Mouse (Mus musculus): Measurements from ENCODE around the gene Cpm. TPM values are rescaled to one million over a fixed set of nuclear protein-coding genes. Genes with fewer than 3 reads are reported as not detected.
A peak's percentile ranks its signal among the peaks of the same experiment; 100 is the strongest.

Gene Cpm
- total RNA-seq, 2 experiments from 2014 or later, result 5.8 to 6.4 TPM

- DNase-seq (ENCODE audit: low spot score in 2 of 2), result no peak
These were observed 42.8 kb downstream of the Cpm start for GRCm38 (mm10) chr10:117671930-117672666.

- peak; percentile 32 to 34 for DNase-seq (ENCODE audit: low spot score in 2 of 2)
These were observed 43.4 kb downstream of the Cpm start for GRCm38 (mm10) chr10:117672693-117673092.

GRCm38 (mm10) chr10:117673913-117674312 is 44.6 kb downstream of the Cpm start:
- DNase-seq (ENCODE audit: low spot score in 2 of 2), result no peak

- DNase-seq (ENCODE audit: low spot score in 2 of 2), result no peak
These were observed 45.2 kb downstream of the Cpm start for GRCm38 (mm10) chr10:117674359-117675019.

- DNase-seq (ENCODE audit: low spot score in 2 of 2), result peak; percentile 82 to 85
These were observed 46.1 kb downstream of the Cpm start for GRCm38 (mm10) chr10:117675096-117676035.

GRCm38 (mm10) chr10:117676036-117676643 is 46.8 kb downstream of the Cpm start:
- peak; percentile 42 to 56 for DNase-seq (ENCODE audit: low spot score in 2 of 2)

GRCm38 (mm10) chr10:117676644-117677313 is 47.5 kb downstream of the Cpm start:
- peak; percentile 49 to 54 for DNase-seq (ENCODE audit: low spot score in 2 of 2)

- DNase-seq (ENCODE audit: low spot score in 2 of 2), result no peak
These were observed 48.4 kb downstream of the Cpm start for GRCm38 (mm10) chr10:117677494-117678236.

GRCm38 (mm10) chr10:117678357-117678756 is 49.1 kb downstream of the Cpm start:
- no peak for DNase-seq (ENCODE audit: low spot score in 2 of 2)

GRCm38 (mm10) chr10:117679029-117679686 is 49.9 kb downstream of the Cpm start:
- DNase-seq (ENCODE audit: low spot score in 2 of 2), result no peak

GRCm38 (mm10) chr10:117679963-117680473 is 50.7 kb downstream of the Cpm start:
- DNase-seq (ENCODE audit: low spot score in 2 of 2), result no peak

- DNase-seq (ENCODE audit: low spot score in 2 of 2), result no peak
These were observed 51.7 kb downstream of the Cpm start for GRCm38 (mm10) chr10:117680868-117681513.

- DNase-seq (ENCODE audit: low spot score in 2 of 2), result no peak
These were observed 52.2 kb downstream of the Cpm start for GRCm38 (mm10) chr10:117681543-117681942.

GRCm38 (mm10) chr10:117681999-117682857 is 52.9 kb downstream of the Cpm start:
- peak; percentile 51 to 56 for DNase-seq (ENCODE audit: low spot score in 2 of 2)

- no peak for DNase-seq (ENCODE audit: low spot score in 2 of 2)
These were observed 53.8 kb downstream of the Cpm start for GRCm38 (mm10) chr10:117682858-117683733.

GRCm38 (mm10) chr10:117683734-117684037 is 54.4 kb downstream of the Cpm start:
- DNase-seq (ENCODE audit: low spot score in 2 of 2), result no peak

Measured in layer of hippocampus, postnatal 10 days (tissue).